Mouse (Mus musculus): Measurements from ENCODE around the gene Dhx58. TPM values are rescaled to one million over a fixed set of nuclear protein-coding genes. Genes with fewer than 3 reads are reported as not detected.

The Dhx58 gene
- total RNA-seq, 2 experiments from 2014 or later, result 33.1 to 33.4 TPM

- no peak for DNase-seq (ENCODE audit: low spot score in 2 of 2)
Measured at GRCm38 (mm10) chr11:100722493-100723028, 18.5 kb upstream of the Dhx58 start.

DNA sequence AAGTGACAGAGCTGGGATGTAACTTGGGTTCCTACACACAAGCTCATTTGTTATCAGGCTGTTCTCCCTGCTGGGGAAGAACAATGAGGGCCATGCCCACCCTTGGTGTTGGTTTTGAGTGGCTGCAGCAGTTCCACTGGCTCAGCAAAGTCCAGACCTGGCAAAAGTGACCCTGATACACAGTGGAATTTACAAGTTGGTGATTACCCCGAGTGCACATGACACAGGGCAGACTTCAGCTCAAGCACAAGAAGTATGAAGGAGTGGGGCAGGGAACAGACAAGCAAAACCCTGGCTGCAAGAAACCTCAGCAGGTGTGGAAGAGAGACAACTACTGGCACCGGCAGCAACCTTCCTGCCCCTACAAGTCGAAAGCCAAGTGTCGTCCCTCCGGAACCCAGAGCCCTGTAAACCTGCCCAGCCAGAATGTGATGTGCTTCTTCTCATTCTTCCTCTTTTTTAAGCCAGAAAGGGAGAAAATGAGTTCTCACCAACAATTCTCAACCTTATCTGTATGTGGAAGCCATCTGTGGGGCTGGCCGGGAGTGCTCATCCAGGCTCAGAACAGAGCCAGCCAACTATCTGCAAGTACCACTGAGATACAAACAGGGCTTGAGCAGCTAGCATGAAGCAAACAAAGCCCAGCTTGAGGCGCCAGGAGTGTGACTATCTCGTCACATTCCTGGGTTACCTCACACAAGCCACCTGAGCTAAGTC is 17.9 kb upstream of the Dhx58 start:
- no peak for DNase-seq (ENCODE audit: low spot score in 2 of 2)

DNA sequence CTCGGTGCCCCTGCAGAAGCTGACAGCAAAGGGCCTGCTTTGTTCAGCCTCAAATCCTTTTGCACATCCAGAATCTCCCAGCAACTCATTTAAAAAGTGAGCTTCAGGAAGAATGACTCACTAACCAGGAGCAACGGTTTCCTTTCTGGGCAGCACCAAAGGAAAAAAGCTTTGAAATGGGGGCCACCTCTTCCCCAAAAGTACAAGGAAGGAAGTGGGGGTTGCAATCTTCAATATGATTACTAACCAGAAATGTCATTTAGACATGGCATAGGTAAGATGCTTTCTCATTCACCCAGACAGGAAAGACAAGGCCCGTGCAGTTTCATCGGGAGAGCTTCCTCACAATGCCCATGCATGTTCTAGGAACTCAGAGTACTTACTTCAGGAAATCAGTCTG is 17.2 kb upstream of the Dhx58 start:
- DNase-seq (ENCODE audit: low spot score in 2 of 2), result no peak

DNA sequence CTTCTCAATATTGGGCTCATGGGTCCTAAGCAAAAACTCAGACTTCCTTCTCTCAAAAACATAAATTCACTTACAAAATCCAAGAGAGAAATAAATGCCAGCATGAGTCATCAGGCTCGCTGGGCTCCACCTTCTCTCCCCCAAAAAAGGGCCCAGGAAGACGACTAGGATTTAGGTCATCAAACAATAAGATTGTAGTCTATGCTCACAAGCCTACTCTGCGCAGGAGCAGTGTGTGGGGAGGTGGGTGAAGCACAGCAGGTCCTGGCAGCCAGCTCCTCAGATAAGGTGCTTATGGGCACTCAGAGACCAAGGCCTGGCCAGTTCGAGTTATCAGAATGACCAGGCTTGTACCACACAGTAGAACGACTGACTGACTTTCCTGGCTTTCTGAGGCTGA is 16.3 kb upstream of the Dhx58 start:
- no peak for DNase-seq (ENCODE audit: low spot score in 2 of 2)

DNA sequence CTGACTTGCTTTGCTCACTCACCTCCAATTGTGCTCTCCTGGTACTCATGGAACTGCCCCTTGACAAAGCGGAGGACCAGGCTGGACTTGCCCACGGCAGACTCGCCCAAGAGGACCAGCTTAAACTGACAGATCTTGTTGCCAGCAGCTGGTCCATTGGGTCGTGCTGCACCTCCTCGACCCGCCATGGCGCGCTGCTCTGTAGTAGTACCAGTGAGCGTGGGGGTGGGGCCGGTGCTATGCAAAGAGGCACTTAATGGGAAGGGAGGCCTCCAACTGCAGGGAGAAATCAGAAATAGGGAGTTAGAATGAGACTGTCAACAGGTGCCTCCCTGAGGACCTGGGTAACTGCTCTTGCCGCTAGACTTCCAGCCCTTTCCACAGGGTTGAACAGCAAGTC is 15.8 kb upstream of the Dhx58 start:
- no peak for DNase-seq (ENCODE audit: low spot score in 2 of 2)

- DNase-seq (ENCODE audit: low spot score in 2 of 2), result no peak
Measured at GRCm38 (mm10) chr11:100719312-100719711, 15.2 kb upstream of the Dhx58 start.

DNA sequence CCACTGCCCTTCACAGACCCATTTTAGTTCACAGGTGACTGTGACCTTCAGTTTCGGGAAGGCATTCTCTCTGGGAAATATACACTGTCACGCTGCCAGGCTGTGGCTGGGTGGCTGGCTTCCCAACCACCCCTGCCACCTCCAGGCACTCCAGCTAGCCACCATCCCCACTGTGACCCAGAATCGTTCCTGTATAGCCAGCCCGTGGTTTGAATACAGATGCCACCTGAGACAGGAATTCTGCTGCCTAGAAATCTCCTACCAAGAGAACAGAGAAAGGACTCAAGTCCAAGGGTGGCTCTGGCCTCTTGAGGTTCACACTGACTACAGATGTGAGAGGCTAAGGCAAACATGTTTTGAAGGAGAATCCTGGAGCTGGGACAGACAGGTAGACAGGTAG is 14.8 kb upstream of the Dhx58 start:
- DNase-seq (ENCODE audit: low spot score in 2 of 2), result no peak

GRCm38 (mm10) chr11:100718462-100718861 is 14.4 kb upstream of the Dhx58 start:
- no peak for DNase-seq (ENCODE audit: low spot score in 2 of 2)

- DNase-seq (ENCODE audit: low spot score in 2 of 2), result no peak
Measured at GRCm38 (mm10) chr11:100716649-100717048, 12.6 kb upstream of the Dhx58 start.

DNA sequence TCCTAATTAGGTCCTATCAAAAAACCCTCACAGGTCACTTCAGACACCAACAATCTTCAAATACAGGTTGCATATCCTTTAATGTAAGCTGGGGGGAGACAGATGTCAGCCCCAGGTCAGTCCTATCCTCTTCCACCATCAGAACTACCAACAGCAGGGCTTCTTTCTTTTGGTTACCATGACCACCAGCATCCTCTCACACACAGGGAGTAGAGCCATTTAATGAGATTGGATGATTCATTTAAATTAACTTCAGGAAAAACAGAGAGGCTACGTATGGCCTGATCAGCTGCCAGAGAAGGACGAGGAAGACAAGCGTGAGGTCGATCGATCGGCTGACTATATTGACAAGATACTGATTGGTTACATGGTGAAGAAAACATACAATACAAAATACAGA is 10.9 kb upstream of the Dhx58 start:
- no peak for DNase-seq (ENCODE audit: low spot score in 2 of 2)

- peak; percentile 76 to 86 for DNase-seq (ENCODE audit: low spot score in 2 of 2)
Measured at GRCm38 (mm10) chr11:100714534-100714915, 10.5 kb upstream of the Dhx58 start.

DNA sequence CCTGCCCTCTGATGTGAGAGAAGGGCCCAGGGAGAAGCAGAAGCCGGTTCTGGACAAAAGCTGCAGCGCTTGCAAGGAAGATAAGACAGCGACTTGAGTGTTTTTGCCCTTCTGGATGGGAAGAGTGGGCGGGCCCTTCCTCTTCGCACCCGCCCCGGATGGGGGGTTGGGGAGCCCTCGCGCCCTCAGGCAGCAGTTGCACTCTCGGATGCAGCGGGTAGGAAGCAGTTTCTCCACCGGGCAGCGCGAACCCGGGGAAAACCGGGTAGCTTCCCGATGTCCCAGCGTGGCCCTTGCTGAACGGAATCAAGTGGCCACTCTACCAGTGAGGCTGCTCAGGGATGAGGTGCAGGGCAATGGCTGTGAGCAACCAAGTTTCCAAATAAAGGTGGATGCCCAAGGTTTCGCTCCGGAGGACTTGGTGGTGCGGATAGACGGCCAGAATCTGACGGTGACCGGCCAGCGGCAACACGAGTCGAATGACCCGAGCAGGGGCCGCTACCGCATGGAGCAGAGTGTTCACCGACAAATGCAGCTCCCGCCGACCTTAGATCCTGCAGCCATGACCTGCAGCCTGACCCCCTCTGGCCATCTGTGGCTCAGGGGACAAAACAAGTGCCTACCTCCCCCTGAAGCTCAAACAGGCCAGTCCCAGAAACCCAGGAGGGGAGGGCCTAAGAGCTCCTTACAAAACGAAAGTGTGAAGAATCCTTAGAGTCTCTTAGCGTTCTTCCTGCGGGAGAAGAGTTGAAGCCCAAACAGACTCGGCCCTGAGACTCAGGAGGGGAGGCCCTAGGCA is 9.9 kb upstream of the Dhx58 start, which contains the start of gene Hspb9:
Gene Hspb9, plus strand, starts transcription at position 116 of the 799 bp plus-strand sequence.
- DNase-seq (ENCODE audit: low spot score in 2 of 2), result peak; percentile 68 to 71

DNA sequence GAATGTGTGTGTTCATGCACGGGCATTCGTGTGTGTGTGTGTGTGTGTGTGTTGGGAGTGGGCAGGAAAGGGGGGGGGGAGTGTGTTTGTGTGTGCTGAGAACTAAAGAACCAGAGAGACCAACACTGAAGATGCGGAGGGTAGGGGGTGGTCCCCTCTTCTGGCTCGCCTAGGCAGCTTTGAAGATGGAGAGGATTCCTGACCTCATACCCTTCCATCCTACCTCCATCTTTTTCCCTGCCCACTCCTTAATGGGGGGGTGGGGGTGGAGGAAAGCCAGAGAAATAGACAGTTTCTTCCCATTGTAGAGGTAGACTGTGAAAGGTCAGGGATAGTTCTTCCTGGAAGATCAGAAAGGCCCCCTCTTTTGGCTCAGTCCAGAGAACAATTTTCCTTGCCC is 9.1 kb upstream of the Dhx58 start:
- no peak for DNase-seq (ENCODE audit: low spot score in 2 of 2)

- DNase-seq (ENCODE audit: low spot score in 2 of 2), result peak; percentile 80 to 85
Measured at GRCm38 (mm10) chr11:100711783-100712615, 7.9 kb upstream of the Dhx58 start, which contains the start of gene Kat2a. Gene Kat2a (minus strand): TSS chr11:100712465.

GRCm38 (mm10) chr11:100710977-100711376 is 6.9 kb upstream of the Dhx58 start:
- DNase-seq (ENCODE audit: low spot score in 2 of 2), result no peak

DNA sequence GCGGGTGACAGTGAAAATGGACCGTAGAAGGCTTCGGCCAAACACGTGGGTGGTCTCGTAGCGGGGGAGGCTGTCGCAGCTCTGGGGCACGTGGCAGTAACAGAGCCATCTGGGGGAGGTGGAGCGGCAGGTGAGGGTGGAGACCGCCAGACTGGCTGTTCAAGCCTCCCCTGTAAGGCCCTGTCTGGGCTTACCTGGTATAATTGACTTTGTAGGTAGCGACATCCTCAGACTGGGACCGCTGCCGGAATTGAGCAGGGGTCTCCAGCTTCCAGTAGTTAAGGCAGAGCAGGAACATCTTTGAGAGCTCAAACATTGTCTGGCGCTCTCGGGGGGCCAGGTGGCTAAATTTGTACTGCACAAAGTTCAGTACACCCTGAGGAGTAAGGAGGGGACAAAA is 6.5 kb upstream of the Dhx58 start:
- DNase-seq (ENCODE audit: low spot score in 2 of 2), result no peak

DNA sequence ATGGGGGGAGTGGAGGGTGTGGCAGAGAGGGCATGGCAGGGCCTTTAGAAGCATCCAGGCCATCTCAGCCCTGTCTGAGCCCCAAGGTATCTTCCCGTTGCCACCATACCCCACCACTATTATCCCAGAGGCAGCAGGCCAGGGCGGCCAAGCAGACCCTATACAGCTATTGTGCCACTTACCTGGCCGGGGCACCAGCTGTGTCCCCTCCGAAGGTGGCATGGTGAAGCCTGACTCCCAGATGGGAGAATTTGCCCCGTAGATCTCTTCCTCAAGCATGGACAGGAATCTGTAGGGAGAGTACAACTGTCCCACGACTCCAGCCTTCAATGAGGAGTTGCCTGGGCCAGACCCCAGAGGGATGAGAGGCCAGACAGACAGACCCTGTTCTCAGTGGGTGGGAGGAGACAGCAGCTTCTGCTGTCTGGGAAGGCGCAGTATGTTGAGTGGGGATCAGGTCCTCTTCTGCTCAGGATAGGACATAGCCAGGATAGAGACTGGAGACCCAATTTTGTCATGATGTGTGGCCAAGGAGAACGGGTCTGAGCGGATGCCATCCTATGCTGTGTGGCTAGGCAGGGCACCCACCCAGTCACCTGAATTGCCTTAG is 5.2 kb upstream of the Dhx58 start:
- no peak for DNase-seq (ENCODE audit: low spot score in 2 of 2)

- no peak for DNase-seq (ENCODE audit: low spot score in 2 of 2)
Measured at GRCm38 (mm10) chr11:100705095-100705747, 1.1 kb upstream of the Dhx58 start.

DNA sequence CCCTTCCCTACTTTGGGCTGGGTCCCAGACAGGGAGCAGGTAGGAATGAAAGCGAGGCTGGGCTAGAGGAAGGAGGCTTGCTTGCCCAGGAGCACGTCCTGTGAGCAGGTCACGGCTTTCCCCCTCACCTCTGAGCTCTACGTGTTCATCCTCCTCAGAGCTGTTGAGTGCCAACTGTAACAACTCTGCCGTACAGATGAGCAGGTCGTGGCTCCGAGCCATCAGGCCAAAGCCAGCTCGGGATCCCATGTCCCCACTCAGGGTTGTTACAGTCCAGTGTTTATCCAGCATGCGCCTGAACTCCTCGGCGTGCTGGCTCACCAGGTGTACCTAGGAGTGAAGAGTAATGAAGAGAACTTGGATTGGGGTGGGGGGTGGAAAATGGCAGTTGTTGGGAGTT is 705 bp downstream of the Dhx58 start:
- DNase-seq (ENCODE audit: low spot score in 2 of 2), result no peak

DNA sequence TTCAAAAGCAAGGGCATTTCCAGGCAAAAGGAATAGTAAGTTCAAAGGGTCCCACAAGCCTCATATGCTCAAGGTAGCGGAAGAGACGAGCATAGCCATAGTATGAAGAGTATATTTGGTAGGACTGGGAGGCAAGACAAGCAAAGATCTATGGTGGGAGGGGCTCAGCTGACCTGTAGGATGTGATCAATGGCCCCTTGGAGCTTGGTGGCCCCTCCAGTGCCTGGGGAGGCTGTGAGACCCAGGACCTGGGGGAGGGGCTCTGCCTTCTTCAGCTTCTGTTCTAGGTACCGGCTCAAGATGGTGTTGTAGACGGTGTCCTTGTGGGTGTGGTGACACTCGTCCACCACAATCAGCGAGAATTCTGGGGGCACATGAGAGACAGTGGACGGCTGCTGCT is 1.2 kb downstream of the Dhx58 start:
- no peak for DNase-seq (ENCODE audit: low spot score in 2 of 2)
